Mouse (Mus musculus): ENCODE measurements around the gene Prrt3. TPM values are rescaled to one million over a fixed set of nuclear protein-coding genes. Genes with fewer than 3 reads are reported as not detected.

Gene Prrt3
- polyA plus RNA-seq (2012), result 0.02 and 0.06 TPM in 2 replicates

DNA sequence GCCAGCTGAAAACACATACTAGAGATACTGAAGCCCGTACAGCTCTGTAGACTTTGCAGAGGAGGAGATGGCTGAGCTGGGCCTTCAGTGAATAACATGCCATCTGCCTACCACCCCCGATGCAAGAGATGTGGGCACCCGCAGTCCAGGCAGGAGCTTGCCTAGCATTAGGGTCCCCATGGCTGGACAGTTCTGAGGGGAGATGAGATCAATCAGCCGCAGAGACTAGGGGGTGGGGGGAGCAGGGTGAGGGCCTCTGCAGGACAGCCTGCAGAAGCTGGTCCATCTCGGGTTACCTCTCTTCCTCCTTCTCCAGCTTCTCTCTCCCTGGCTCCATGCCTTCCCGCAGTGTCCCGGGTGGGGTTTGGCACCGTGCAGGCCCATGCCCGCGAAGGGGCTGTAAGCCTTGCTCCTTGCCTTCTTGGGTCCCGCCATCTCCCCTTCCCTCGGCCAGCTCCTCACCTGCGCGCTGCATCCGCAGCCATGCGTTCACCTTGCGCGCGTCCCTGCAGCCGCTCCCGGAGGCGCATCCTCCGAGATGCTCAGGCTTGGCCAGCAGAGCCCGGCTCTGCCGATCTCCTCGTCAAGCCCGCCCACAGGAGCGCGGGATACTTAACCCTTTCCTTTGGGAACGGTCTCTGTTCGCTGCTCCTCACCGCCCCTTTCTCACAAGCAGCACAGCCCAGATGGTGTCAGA lies at the start of gene Prrt3:
Prrt3 (minus strand) TSS at position 544 of the 697 bp plus-strand sequence.

DNA sequence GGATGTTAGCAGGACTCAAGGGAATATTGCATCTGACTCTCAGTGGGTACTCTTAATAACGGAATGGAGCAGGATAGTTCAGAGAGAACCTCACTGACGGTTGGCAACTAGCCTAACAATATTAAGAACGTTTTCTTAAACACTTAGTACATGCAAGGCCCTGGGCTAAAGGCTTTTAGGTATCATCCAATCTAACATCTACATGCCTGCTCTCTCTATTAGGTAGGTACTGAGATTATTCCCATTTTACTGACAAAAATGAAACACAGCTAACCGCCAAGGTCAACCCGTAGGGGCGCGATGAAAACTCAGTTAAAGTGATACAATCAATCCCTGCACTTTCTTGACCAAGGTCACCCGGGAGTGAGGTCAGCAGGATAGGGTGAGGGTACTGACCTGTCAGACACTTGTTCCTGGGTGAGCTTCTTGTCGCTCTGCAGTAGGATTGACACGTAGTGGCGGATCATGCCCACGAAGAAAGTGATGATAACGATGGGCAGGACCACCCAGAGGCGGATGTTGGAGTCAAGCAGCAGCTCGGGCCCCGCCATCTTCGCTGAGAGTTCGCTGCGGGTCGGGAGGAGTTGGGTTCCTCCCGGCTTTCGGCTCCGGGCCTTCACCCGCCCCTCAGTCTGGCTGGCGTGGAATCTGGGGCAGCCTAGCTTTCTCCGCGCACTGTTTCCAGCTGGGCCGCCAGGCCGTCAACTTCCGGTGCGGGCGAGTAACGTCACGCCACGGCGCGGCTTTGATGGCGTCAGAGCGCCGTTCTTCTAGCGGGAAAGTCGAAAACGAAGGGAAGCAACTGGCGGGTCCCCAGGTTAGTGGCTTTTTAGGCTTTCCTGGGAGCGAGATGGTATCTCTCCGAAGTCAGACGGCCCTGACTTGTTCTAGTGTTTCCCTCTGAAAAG lies 29.5 kb upstream of the Prrt3 start, which contains the start of the genes Emc3 and Fancd2:
Emc3 (minus strand) TSS at position 721 of the 908 bp plus-strand sequence.
Fancd2 (plus strand) TSS at position 751 of the 908 bp plus-strand sequence.

DNA sequence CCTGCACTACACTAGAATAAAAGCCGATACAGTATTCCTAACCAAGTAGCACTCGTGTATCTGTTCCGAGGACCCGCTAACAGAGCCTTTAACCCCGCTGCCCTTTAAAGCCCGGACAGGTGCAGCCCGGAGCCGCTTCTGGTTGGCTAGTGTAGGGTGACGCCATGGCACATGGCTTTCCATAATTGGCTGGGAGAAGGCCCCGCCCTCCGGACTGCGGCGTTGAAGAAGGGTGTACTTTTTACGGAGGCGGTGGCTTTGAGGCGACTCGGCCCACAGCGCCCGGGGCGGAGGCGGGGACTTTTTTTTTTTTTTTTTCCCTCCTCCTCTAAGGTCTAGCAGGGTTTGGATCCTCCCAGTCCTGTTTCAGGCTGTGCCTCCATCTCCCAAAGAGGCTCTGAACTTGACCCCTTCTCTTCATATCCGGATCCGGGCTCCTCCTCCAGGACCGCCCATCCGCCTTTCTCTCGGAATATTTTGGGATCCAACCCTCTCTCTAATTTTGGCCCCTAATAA lies 18.6 kb downstream of the Prrt3 start, which contains the start of gene Creld1:
Creld1 (plus strand) TSS at position 198 of the 516 bp plus-strand sequence.

DNA sequence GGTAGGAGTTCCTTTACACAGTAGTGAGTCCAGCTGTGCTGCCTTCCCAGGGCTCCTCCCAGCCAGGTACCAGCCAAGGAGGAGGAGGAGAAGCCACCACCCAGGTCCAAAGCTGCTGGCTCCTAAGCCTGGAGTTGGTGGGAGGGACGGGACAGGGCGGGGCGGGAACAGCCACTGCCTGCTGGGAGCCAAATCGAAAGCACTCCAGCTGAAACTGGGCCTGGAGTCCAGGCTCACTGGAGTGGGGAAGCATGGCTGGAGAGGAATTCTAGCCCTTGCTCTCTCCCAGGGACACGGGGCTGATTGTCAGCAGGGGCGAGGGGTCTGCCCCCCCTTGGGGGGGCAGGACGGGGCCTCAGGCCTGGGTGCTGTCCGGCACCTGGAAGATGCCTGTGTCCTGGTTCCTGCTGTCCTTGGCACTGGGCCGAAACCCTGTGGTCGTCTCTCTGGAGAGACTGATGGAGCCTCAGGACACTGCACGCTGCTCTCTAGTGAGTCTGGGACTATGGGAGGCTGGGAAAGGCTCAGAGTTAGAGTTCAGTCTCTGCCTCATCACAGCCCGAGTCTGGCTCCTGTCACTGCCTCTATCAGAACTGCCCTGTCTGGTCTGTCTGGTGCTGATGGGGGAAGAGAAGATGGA lies 30.3 kb downstream of the Prrt3 start, which contains the start of gene Il17rc:
Il17rc (plus strand) TSS at position 131 of the 640 bp plus-strand sequence.

GRCm38 (mm10) chr6:113457952-113458534 lies 43.7 kb downstream of the Prrt3 start, which contains the start of gene Il17re:
Il17re (plus strand) TSS chr6:113458484.

Other genes with a start within 250 kb of the Prrt3 start
- 0.23 and 0.43 TPM in 2 replicates for gene Cpne9, start 219.6 kb downstream of the Prrt3 start, polyA plus RNA-seq (2012)
- gene Brpf1, start 194.8 kb downstream of the Prrt3 start, polyA plus RNA-seq (2012), result 59.8 and 81.0 TPM in 2 replicates
- 7.7 and 9.1 TPM in 2 replicates for gene Ogg1, start 175.0 kb downstream of the Prrt3 start, polyA plus RNA-seq (2012)
- 18.7 and 21.9 TPM in 2 replicates for gene Camk1, start 157.9 kb downstream of the Prrt3 start, polyA plus RNA-seq (2012)
- 63.9 and 87.3 TPM in 2 replicates for gene Tada3, start 124.0 kb downstream of the Prrt3 start, polyA plus RNA-seq (2012)
- 311 and 382 TPM in 2 replicates for gene Arpc4, start 123.8 kb downstream of the Prrt3 start, polyA plus RNA-seq (2012)
- gene Ttll3, start 112.7 kb downstream of the Prrt3 start, polyA plus RNA-seq (2012), result 7.2 and 7.8 TPM in 2 replicates
- gene Rpusd3, start 82.6 kb downstream of the Prrt3 start, polyA plus RNA-seq (2012), result 77.9 and 81.6 TPM in 2 replicates
- gene Cidec, start 66.2 kb downstream of the Prrt3 start, polyA plus RNA-seq (2012), result not detected in 2 replicates
- 11.1 and 13.2 TPM in 2 replicates for gene Jagn1, start 59.4 kb downstream of the Prrt3 start, polyA plus RNA-seq (2012)
- gene Il17re, start 43.4 kb downstream of the Prrt3 start, polyA plus RNA-seq (2012), result 0.90 and 1.6 TPM in 2 replicates
- 0.29 and 1.9 TPM in 2 replicates for gene Il17rc, start 30.5 kb downstream of the Prrt3 start, polyA plus RNA-seq (2012)
- gene Creld1, start 18.6 kb downstream of the Prrt3 start, polyA plus RNA-seq (2012), result 37.0 and 42.1 TPM in 2 replicates
- gene Emc3, start 29.7 kb upstream of the Prrt3 start, polyA plus RNA-seq (2012), result 33.9 and 35.5 TPM in 2 replicates
- 1.6 and 2.2 TPM in 2 replicates for gene Fancd2, start 29.8 kb upstream of the Prrt3 start, polyA plus RNA-seq (2012)
- not detected in 2 replicates for gene Fancd2os, start 98.8 kb upstream of the Prrt3 start, polyA plus RNA-seq (2012)
- gene Brk1, start 102.8 kb upstream of the Prrt3 start, polyA plus RNA-seq (2012), result 40.1 and 48.6 TPM in 2 replicates
- 7.0 and 7.1 TPM in 2 replicates for gene Vhl, start 122.0 kb upstream of the Prrt3 start, polyA plus RNA-seq (2012)
- 44.0 and 46.5 TPM in 2 replicates for gene Irak2, start 136.5 kb upstream of the Prrt3 start, polyA plus RNA-seq (2012)
- 59.9 and 84.5 TPM in 2 replicates for gene Tatdn2, start 195.1 kb upstream of the Prrt3 start, polyA plus RNA-seq (2012)
- 1.3 TPM in 1 of 2 replicates, not detected in the other for gene Ghrl, start 217.9 kb upstream of the Prrt3 start, polyA plus RNA-seq (2012)
- gene Sec13, start 238.8 kb upstream of the Prrt3 start, polyA plus RNA-seq (2012), result 29.9 TPM in 2 replicates